Mouse (Mus musculus): Measurements from ENCODE around the gene Chid1. TPM values are rescaled to one million over a fixed set of nuclear protein-coding genes. Genes with fewer than 3 reads are reported as not detected.
A peak's percentile ranks its signal among the peaks of the same experiment; 100 is the strongest.

The Chid1 gene
- polyA plus RNA-seq, 1 experiment from 2014 or later, result 23.8 TPM

- peak overlapping the region; percentile 14; the same call in 1 of the 2 replicates for H3K4me3 ChIP-seq
- H3K4me1 ChIP-seq, result peaks cover 70% of the 10 kb centered on the region
- no peaks in the 10 kb centered on the region for H3K36me3 ChIP-seq (replicated peaks)
- 76% methylated on average over 5 of the region's 5 CpGs for WGBS
- H3K27me3 ChIP-seq (replicated peaks; ENCODE audit: low read depth, poor library complexity, severe bottlenecking), result peaks cover 27% of the 10 kb centered on the region
- DNase-seq (ENCODE audit: low spot score), result no peak
- H3K9me3 ChIP-seq, result no peaks in the 10 kb centered on the region
- H3K27ac ChIP-seq (replicated peaks), result peak overlapping the region; percentile 37; the same call in 1 of the 2 replicates
Observed at GRCm38 (mm10) chr7:141478270-141478748, 61.3 kb downstream of the Chid1 start.

DNA sequence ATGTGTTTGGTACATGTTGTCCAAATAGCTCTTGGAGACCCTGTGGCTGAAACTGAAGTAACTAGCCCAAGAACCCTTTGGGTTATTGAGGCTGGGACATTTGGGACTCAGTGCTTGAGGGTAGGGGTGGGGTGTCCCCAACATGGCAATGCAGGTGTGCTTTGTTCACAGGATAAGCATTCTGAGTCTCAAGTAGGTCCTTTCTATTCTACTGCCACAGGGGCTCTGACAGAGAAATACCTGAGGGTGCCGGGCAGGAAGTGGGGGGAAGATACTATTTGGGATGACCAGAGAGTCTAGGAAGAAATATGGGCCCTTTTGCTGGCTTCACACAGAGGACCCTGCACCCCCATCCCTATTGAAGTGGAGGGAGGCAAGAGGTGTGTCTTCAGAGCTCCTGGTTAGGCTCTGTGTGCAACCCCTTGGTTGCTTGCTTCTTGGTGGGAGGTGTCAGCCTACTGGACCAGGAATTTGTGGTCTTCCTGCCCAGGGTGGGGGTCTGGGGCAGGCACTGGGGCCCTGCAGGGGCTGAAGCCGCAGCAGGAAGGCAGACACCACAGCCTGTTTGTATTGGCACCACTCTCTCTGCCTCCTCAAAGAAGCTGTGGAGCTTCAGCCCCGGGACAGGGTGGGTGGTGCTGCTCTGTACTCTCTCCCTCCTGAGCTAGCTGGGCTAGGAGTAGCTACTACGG is 61.9 kb downstream of the Chid1 start:
- H3K27ac ChIP-seq (replicated peaks), result peak overlapping the region; percentile 37
- WGBS, result 70% methylated on average over 4 of the region's 4 CpGs
- peaks cover 66% of the 10 kb centered on the region for H3K4me1 ChIP-seq

GRCm38 (mm10) chr7:141476981-141477370 is 62.7 kb downstream of the Chid1 start:
- H3K27me3 ChIP-seq (replicated peaks; ENCODE audit: low read depth, poor library complexity, severe bottlenecking), result peaks cover 13% of the 10 kb centered on the region
- peaks cover 10% of the 10 kb centered on the region for H3K36me3 ChIP-seq (replicated peaks)
- H3K27ac ChIP-seq (replicated peaks), result peak overlapping the region; percentile 98
- no peaks in the 10 kb centered on the region for H3K9me3 ChIP-seq
- WGBS, result 16% methylated on average over 7 of the region's 7 CpGs
- H3K4me1 ChIP-seq, result peaks cover 58% of the 10 kb centered on the region
- no peak for DNase-seq (ENCODE audit: low spot score)
- peak overlapping the region; percentile 89 for H3K4me3 ChIP-seq

More for the DNA sequence above, 61.9 kb downstream of the Chid1 start:
- DNase-seq (ENCODE audit: low spot score), result no peak
- H3K9me3 ChIP-seq, result no peaks in the 10 kb centered on the region
- peaks cover 21% of the 10 kb centered on the region for H3K27me3 ChIP-seq (replicated peaks; ENCODE audit: low read depth, poor library complexity, severe bottlenecking)
- peaks cover 3% of the 10 kb centered on the region for H3K36me3 ChIP-seq (replicated peaks)
- peak overlapping the region; percentile 14; the same call in 1 of the 2 replicates for H3K4me3 ChIP-seq

DNA sequence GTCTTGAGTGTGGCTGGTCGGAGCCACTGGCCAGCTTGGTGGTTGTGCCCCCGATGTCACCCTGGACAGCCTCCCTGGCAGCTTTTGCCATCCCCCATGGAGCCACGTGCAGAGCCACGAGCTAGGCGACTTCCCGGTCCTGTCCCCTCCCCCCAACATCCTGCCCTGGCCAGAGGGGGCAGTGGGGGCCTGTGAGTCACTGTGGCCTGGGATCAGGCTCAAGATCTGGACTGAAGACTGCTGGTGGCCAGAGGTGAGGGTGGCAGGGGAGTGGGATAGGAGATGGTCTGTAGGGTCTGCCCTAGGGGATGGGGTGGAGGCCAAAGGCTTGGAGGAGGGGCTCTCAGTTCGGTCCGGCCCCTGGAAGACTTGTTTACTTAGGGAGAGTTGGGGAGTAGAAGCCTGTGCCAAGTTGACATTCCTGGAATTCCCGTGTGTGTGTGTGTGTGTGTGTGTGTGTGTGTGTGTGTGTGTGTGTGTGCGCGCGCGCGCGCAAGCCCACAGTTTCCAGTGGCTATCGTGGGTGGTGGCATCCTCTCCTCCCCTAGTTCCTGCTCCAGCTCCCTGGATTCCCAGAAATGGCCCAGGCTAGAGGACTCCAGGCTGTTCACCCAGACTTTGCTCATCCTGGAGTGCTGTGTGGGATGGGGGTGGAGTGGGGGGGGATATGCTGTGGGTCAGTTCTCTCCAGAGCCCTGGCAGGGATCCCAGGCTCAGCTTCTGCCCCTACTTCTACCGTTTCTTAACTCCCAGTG is 63.3 kb downstream of the Chid1 start:
- peak; percentile 75 for DNase-seq (ENCODE audit: low spot score)
- no peaks in the 10 kb centered on the region for H3K9me3 ChIP-seq
- WGBS, result 1% methylated on average over 17 of the region's 17 CpGs
- peak overlapping the region; percentile 89 for H3K4me3 ChIP-seq
- H3K27ac ChIP-seq (replicated peaks), result peak overlapping the region; percentile 98
- H3K4me1 ChIP-seq, result peaks cover 52% of the 10 kb centered on the region
- peaks cover 15% of the 10 kb centered on the region for H3K36me3 ChIP-seq (replicated peaks)
- peaks cover 8% of the 10 kb centered on the region for H3K27me3 ChIP-seq (replicated peaks; ENCODE audit: low read depth, poor library complexity, severe bottlenecking)

DNA sequence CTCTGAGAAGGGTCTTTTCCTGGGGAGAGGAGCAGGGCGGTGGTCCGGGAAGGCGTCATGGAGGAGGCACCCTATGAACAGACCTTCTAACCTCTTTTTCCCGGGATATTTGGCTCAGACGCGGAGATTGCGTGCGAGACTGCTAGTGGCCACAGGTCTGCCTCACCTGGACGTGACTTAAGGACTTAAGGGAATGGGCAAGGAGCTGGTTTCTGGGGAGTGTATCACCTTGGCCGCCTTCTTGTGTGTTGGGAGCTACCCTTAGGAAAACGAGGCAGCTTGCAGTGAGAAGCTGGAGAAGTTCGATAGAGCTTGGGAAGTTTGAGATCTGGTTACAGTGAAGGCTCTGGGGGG is 63.9 kb downstream of the Chid1 start:
- H3K9me3 ChIP-seq, result no peaks in the 10 kb centered on the region
- H3K27me3 ChIP-seq (replicated peaks; ENCODE audit: low read depth, poor library complexity, severe bottlenecking), result peaks cover 8% of the 10 kb centered on the region
- no peak for DNase-seq (ENCODE audit: low spot score)
- WGBS, result 1% methylated on average over 12 of the region's 12 CpGs
- H3K4me1 ChIP-seq, result peaks cover 46% of the 10 kb centered on the region
- peaks cover 21% of the 10 kb centered on the region for H3K36me3 ChIP-seq (replicated peaks)
- H3K4me3 ChIP-seq, result peak overlapping the region; percentile 89
- peak overlapping the region; percentile 98 for H3K27ac ChIP-seq (replicated peaks)

DNA sequence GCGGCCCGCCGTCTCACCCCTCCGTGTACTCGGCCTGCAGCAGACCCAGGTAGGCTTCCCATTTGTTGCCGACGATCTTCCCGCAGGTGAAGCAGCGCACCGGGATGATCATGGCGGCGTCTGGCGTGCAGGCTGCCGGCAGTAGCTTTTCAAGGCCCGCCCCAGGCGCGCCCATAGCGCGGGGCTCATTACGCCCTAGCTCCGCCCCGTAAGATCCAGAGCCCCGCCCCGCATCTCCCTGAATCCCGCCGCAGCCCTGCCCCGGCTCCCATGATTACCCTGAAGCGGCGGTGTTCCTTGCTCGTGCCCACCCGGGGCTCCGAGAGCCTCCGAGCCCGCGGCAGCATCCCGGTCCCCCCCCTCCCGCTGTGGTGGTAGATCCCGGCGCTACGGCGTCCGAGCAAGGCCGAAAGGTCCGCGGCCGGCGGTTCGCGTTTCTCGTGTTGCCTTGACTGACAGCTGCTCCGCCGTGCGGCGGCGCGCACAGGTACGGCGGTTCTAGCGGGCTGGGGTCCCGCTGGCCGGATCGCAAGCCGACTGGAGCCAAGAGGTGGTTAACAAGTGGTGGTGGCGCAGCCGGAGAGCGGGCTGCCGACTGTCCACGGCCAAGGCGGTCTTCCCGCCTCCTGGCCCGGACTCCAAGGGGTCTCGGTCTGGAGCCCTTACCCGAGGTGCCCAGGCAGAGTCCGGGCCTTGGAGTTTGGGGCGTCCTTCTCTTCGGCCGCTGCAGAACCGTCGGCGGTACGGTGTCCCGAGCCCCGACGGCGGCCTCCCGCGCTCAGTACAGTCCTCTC is 64.4 kb downstream of the Chid1 start, which contains the start of the genes Polr2l and Tspan4:
Polr2l (minus strand) TSS at position 122 of the 794 bp plus-strand sequence.
Tspan4 (plus strand) TSS at position 230 of the 794 bp plus-strand sequence.
- H3K4me3 ChIP-seq, result peak within 1 kb of the TSS; percentile 89
- H3K9me3 ChIP-seq, result no peaks in the 10 kb centered on the region
- under 1% methylated on average over 87 of the region's 87 CpGs for WGBS
- peak; percentile 90 for DNase-seq (ENCODE audit: low spot score)
- peak within 1 kb of the TSS; percentile 98 for H3K27ac ChIP-seq (replicated peaks)
- H3K4me1 ChIP-seq, result peaks cover 46% of the 10 kb centered on the region
- peaks cover 8% of the 10 kb centered on the region for H3K27me3 ChIP-seq (replicated peaks; ENCODE audit: low read depth, poor library complexity, severe bottlenecking)
- H3K36me3 ChIP-seq (replicated peaks), result peaks cover 27% of the 10 kb centered on the region

GRCm38 (mm10) chr7:141474160-141474559 is 65.5 kb downstream of the Chid1 start:
- peaks cover 55% of the 10 kb centered on the region for H3K4me1 ChIP-seq
- peak overlapping the region; percentile 89 for H3K4me3 ChIP-seq
- no peak for DNase-seq (ENCODE audit: low spot score)
- WGBS, result 11% methylated on average over 5 of the region's 5 CpGs
- H3K27me3 ChIP-seq (replicated peaks; ENCODE audit: low read depth, poor library complexity, severe bottlenecking), result peaks cover 8% of the 10 kb centered on the region
- no peaks in the 10 kb centered on the region for H3K9me3 ChIP-seq
- peaks cover 37% of the 10 kb centered on the region for H3K36me3 ChIP-seq (replicated peaks)
- peak overlapping the region; percentile 98; the same call in 1 of the 2 replicates for H3K27ac ChIP-seq (replicated peaks)

GRCm38 (mm10) chr7:141472763-141473162 is 66.9 kb downstream of the Chid1 start:
- Histone ChIP-seq H3K36me3 (replicated peaks) (peaks cover 40% of the 10 kb centered on the region), H3K27ac (replicated peaks) (no peak overlapping the region), H3K9me3 (no peaks in the 10 kb centered on the region), H3K4me1 (peaks cover 63% of the 10 kb centered on the region), H3K4me3 (no peak overlapping the region; the same call in 1 of the 2 replicates), H3K27me3 (replicated peaks; ENCODE audit: low read depth, poor library complexity, severe bottlenecking) (peaks cover 8% of the 10 kb centered on the region; the same call in 1 of the 2 replicates)
- DNase-seq (ENCODE audit: low spot score), result no peak
- WGBS, result 89% methylated on average over 6 of the region's 6 CpGs

GRCm38 (mm10) chr7:141472226-141472625 is 67.4 kb downstream of the Chid1 start:
- no peak for DNase-seq (ENCODE audit: low spot score)
- Histone ChIP-seq H3K4me3 (no peak overlapping the region), H3K27ac (replicated peaks) (no peak overlapping the region), H3K9me3 (no peaks in the 10 kb centered on the region), H3K4me1 (peaks cover 62% of the 10 kb centered on the region), H3K27me3 (replicated peaks; ENCODE audit: low read depth, poor library complexity, severe bottlenecking) (peaks cover 8% of the 10 kb centered on the region; the same call in 1 of the 2 replicates), H3K36me3 (replicated peaks) (peaks cover 40% of the 10 kb centered on the region)
- WGBS, result 86% methylated on average over 6 of the region's 6 CpGs

GRCm38 (mm10) chr7:141471236-141471635 is 68.4 kb downstream of the Chid1 start:
- H3K27ac ChIP-seq (replicated peaks), result no peak overlapping the region
- peaks cover 14% of the 10 kb centered on the region for H3K27me3 ChIP-seq (replicated peaks; ENCODE audit: low read depth, poor library complexity, severe bottlenecking)
- H3K9me3 ChIP-seq, result no peaks in the 10 kb centered on the region
- H3K36me3 ChIP-seq (replicated peaks), result peaks cover 40% of the 10 kb centered on the region
- peaks cover 61% of the 10 kb centered on the region for H3K4me1 ChIP-seq
- WGBS, result 92% methylated on average over 1 of the region's 1 CpGs
- peak overlapping the region; percentile 16; the same call in 1 of the 2 replicates for H3K4me3 ChIP-seq
- DNase-seq (ENCODE audit: low spot score), result no peak

DNA sequence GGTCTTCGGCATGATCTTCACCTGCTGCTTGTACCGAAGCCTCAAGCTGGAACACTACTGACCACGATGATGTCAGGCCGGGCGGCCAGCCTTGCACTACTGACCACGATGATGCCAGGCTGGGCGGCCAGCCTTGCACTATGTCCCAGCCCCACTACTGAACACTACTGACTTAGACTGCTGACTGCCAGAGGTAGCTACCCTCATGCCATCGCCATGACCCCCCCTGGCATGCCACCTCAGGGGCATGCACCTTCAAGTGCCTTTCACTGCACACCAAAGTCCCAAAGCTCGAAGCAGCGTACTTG is 69.1 kb downstream of the Chid1 start:
- H3K9me3 ChIP-seq, result no peaks in the 10 kb centered on the region
- H3K36me3 ChIP-seq (replicated peaks), result peaks cover 40% of the 10 kb centered on the region
- no peak overlapping the region for H3K4me3 ChIP-seq
- no peak overlapping the region for H3K27ac ChIP-seq (replicated peaks)
- 96% methylated on average over 10 of the region's 10 CpGs for WGBS
- H3K27me3 ChIP-seq (replicated peaks; ENCODE audit: low read depth, poor library complexity, severe bottlenecking), result peaks cover 15% of the 10 kb centered on the region
- peaks cover 60% of the 10 kb centered on the region for H3K4me1 ChIP-seq
- DNase-seq (ENCODE audit: low spot score), result no peak
